Mouse (Mus musculus) limb, embryonic 11.5 days (tissue): ENCODE measurements around the gene Lcn6. TPM values are rescaled to one million over a fixed set of nuclear protein-coding genes. Genes with fewer than 3 reads are reported as not detected.
"Not testable (repeated sequence)": the region's sequence is repeated elsewhere in the genome, so short reads cannot be mapped to it uniquely, and the experiment has no call there.

ENCODE experiments used
- ATAC-seq: fragments of 200-750 bp; cut with Nextera tagmentation; 2 replicates; pipeline ENCODE4 v1.8.0; 2017; ENCODE audit warnings: low read depth; ENCODE audit not compliant: insufficient number of reproducible peaks, low FRiP score, low TSS enrichment
- DNase-seq: peaks from one replicate; pipeline ENCODE4 v3.0.0-alpha.2; 2015; ENCODE audit warnings: low spot score
- H3K27ac ChIP-seq: fragments of 300-500 bp; sonication (generic); replicated peaks from 2 replicates; pipeline ENCODE4 v1.5.1; 2014; ENCODE audit warnings: low read depth, mild to moderate bottlenecking, low read length
- H3K27me3 ChIP-seq: fragments of 300-500 bp; sonication (generic); 2 replicates; pipeline ENCODE4 v1.6.1; 2014; ENCODE audit warnings: mild to moderate bottlenecking, low read length, mixed read lengths; ENCODE audit not compliant: control insufficient read depth, insufficient read depth
- H3K36me3 ChIP-seq: fragments of 300-500 bp; sonication (generic); 2 replicates; pipeline ENCODE4 v1.6.1; 2014; ENCODE audit warnings: mild to moderate bottlenecking, low read length, moderate library complexity, mixed read lengths; ENCODE audit not compliant: control insufficient read depth, insufficient read depth
- H3K4me1 ChIP-seq: fragments of 300-500 bp; sonication (generic); 2 replicates; pipeline ENCODE4 v1.6.1; 2014; ENCODE audit warnings: low read length, mixed read lengths; ENCODE audit not compliant: control insufficient read depth, insufficient read depth
- H3K4me2 ChIP-seq: fragments of 300-500 bp; sonication (generic); 2 replicates; pipeline ENCODE4 v1.6.1; 2014; ENCODE audit warnings: low read depth, mild to moderate bottlenecking, moderate library complexity; ENCODE audit not compliant: severe bottlenecking
- H3K4me3 ChIP-seq: fragments of 300-500 bp; sonication (generic); 2 replicates; pipeline ENCODE4 v1.5.1; 2014; ENCODE audit warnings: low read depth, low read length
- H3K9ac ChIP-seq: fragments of 300-500 bp; sonication (generic); 2 replicates; pipeline ENCODE4 v1.6.1; 2014; ENCODE audit warnings: mild to moderate bottlenecking, low read length
- H3K9me3 ChIP-seq: fragments of 300-500 bp; sonication (generic); 2 replicates; pipeline ENCODE4 v1.6.1; 2016; ENCODE audit warnings: low read length; ENCODE audit not compliant: control insufficient read depth
- WGBS: fragments of 180-500 bp; shearing (Covaris S2); extraction: QIAGEN DNeasy Blood & Tissue Kit; methylation state at CpG from one replicate; pipeline ENCODE4 v1.1.7; 2014; 5-methylcytosine and 5-hydroxymethylcytosine counted together
- polyA plus RNA-seq: library from polyadenylated mRNA; unstranded; fragments of >200 nt; fragmentation: Nextera tagmentation; extraction: Ambion mirVana; gene quantifications from 2 replicates; pipeline ENCODE4 v1.2.1, GENCODE M21; 2014

Lcn6 gene
- polyA plus RNA-seq, 1 experiment from 2014 or later = not detected

DNA sequence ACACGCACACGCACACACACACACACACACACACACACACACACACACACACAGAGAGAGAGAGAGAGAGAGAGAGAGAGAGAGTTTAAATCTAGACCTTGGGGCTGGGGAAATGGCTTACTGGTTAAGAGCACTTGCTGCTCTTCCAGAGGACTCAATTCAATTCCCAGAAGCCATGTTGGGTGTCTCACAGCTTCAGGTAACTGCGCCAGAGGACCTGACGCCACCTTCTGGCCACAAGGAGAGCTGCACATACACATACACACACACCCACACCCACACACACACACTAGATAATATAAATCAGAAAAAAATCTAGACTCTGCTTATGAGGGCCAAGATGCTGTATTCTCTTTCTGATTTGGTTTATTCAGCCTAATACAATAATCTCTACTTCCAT is 10.4 kb downstream of the Lcn6 start:
- no peak for DNase-seq
- Histone ChIP-seq H3K4me1 (no peaks in the 10 kb centered on the region), H3K9ac (no peak overlapping the region), H3K4me2 (no peak overlapping the region), H3K27ac (no peak overlapping the region), H3K27me3 (no peaks in the 10 kb centered on the region), H3K4me3 (no peak overlapping the region), H3K9me3 (no peaks in the 10 kb centered on the region), H3K36me3 (no peaks in the 10 kb centered on the region)
- ATAC-seq = no peak
- 57% methylated on average over 4 of the region's 4 CpGs for WGBS

DNA sequence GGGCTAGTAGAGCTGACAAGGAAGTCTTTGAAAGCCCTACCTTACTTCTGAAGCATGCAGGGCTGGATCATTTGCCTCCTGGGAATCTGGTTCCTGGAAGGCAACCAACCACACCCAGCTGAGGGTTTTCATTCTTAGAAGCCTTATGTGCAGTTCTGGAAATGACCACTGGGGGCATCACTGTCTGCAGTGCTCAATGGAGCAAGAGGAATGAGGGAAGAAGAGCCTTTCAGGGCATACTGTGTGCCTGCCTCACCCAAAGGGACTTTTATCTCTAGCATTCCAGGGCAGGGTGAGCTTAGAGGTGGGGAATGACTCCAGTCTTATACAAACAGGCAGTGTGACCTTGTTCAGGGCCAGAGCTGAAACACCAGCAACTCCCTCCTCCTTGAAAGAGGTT is 18.0 kb downstream of the Lcn6 start:
- Histone ChIP-seq H3K9me3 (no peaks in the 10 kb centered on the region), H3K36me3 (no peaks in the 10 kb centered on the region), H3K27me3 (no peaks in the 10 kb centered on the region), H3K4me2 (no peak overlapping the region), H3K4me3 (no peak overlapping the region), H3K4me1 (no peaks in the 10 kb centered on the region), H3K27ac (no peak overlapping the region), H3K9ac (no peak overlapping the region)
- ATAC-seq (no peak), DNase-seq (peak; percentile 79)

DNA sequence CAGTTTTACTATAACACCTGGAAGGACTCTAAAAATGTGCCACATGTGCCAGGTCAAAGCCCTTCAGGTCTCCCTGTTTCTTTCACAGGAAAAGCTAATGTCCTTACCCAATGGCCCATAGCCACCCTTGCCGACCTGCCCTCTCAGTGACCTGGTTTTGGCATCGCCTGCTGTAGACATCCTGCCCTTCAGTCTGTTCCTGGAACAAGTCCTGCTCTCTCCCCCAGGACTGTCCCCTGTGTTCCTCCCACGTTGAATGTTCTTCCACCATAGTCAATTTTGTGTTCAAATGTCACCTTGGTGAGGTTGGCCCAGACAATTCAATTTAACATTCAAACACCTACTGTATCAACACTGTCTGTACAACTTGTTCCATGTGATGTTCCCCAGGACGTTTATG is 20.4 kb downstream of the Lcn6 start:
- WGBS = 64% methylated on average over 4 of the region's 4 CpGs
- no peak overlapping the region for H3K4me2 ChIP-seq
- ATAC-seq = no peak

DNA sequence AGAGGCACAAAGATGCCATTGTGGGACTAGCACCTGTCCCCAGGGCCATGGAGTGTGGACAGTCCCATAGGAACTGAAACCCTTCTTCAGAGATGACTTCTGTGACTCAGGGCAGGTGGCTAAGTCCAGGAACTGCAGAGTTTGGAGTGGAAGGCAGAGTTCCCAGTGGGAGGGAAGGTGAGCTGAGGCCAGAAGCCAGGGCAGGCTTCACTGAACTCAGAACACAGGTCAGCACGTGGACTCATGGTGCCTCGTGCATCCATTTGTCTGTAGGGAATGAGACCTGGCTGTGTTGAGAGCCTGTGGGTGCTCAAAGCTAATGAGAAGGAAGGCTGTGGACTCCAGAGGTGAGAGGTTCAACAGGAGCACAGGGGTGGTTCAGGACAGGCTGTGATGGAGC is 22.1 kb downstream of the Lcn6 start:
- H3K9ac ChIP-seq = no peak overlapping the region
- no peak for DNase-seq
- no peaks in the 10 kb centered on the region for H3K4me1 ChIP-seq
- no peak for ATAC-seq
- no peaks in the 10 kb centered on the region for H3K36me3 ChIP-seq
- H3K4me2 ChIP-seq = no peak overlapping the region
- 83% methylated on average over 2 of the region's 2 CpGs for WGBS
- no peak overlapping the region for H3K4me3 ChIP-seq
- no peaks in the 10 kb centered on the region for H3K9me3 ChIP-seq
- H3K27ac ChIP-seq = no peak overlapping the region
- H3K27me3 ChIP-seq = no peaks in the 10 kb centered on the region

More for the DNA sequence above, 20.4 kb downstream of the Lcn6 start:
- no peak overlapping the region for H3K9ac ChIP-seq
- H3K9me3 ChIP-seq = no peaks in the 10 kb centered on the region
- no peaks in the 10 kb centered on the region for H3K4me1 ChIP-seq
- no peaks in the 10 kb centered on the region for H3K36me3 ChIP-seq
- no peaks in the 10 kb centered on the region for H3K27me3 ChIP-seq
- no peak overlapping the region for H3K4me3 ChIP-seq
- no peak for DNase-seq
- H3K27ac ChIP-seq = no peak overlapping the region

DNA sequence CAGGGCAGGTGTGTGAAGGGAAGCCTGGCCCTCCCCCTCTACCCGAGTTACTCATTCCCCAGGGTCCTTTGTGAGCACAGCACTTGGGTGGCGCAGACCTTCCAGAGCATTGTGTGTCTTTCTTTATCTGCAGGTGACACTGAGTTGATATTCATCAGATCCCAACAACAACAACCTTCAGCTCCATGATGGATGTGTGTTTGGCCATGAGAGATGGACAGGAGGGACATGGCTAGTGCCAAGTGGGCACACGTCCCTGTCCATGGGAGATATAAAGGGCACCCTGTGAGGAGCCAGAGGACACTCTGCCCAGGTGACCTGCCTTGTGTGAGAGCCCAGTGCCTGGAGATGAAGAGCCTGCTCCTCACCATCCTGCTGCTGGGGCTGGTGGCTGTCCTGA is 23.2 kb downstream of the Lcn6 start, which contains the start of gene Obp2a:
TSS of gene Obp2a (plus strand) at position 301 of the 400 bp plus-strand sequence.
- H3K27me3 ChIP-seq, H3K4me2 ChIP-seq, H3K4me1 ChIP-seq, H3K4me3 ChIP-seq, H3K9ac ChIP-seq, H3K36me3 ChIP-seq, DNase-seq, H3K27ac ChIP-seq, ATAC-seq, H3K9me3 ChIP-seq: not testable (repeated sequence)
- WGBS = 75% methylated on average over 3 of the region's 3 CpGs

DNA sequence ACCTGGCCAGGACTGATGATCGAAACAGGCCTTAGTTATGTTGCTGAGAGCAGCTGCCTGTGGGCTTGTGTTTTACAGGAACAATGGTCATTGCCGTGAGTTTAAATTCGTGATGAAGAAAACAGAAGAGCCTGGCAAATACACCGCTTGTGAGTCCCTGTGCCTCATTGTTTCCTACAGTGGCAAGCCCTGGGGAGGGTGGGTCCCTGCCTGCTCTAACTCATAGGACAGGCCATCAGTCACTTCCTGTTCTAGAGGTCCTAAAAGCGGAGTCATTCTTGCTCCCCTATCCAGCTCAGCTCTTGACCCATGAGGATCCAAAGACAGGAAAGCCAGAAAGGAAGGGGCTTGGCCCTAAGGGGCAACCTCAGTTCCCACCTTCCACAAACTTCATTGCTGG is 24.4 kb downstream of the Lcn6 start:
- H3K36me3 ChIP-seq = no peaks in the 10 kb centered on the region
- H3K27ac ChIP-seq = no peak overlapping the region
- no peak overlapping the region for H3K4me2 ChIP-seq
- no peaks in the 10 kb centered on the region for H3K9me3 ChIP-seq
- no peak for DNase-seq
- ATAC-seq = no peak
- no peaks in the 10 kb centered on the region for H3K4me1 ChIP-seq
- no peaks in the 10 kb centered on the region for H3K27me3 ChIP-seq
- H3K4me3 ChIP-seq = no peak overlapping the region
- H3K9ac ChIP-seq = no peak overlapping the region
- 82% methylated on average over 5 of the region's 5 CpGs for WGBS

DNA sequence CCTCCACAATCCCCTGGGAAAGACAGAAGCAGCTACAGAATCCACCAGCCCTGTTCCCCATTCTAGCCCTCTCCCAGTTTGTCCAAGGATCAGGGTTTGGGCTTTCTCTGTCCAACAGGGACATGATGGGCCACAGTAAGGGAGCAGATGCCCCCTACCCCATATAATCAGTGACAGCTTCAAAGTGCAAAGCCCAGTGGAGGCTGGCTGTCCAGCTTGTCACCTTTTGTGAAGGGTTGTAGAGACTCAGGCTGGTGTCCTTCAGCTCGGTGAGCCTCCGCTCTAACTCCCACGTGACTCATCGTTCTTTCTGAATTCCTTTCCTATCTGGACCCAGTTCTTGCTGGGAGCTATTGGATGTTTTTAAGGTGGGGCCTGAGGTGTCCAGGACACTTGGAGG is 27.1 kb downstream of the Lcn6 start:
- no peak overlapping the region for H3K27ac ChIP-seq
- no peaks in the 10 kb centered on the region for H3K36me3 ChIP-seq
- H3K4me3 ChIP-seq = no peak overlapping the region
- ATAC-seq (no peak), DNase-seq (no peak)
- WGBS = 89% methylated on average over 4 of the region's 4 CpGs
- no peaks in the 10 kb centered on the region for H3K9me3 ChIP-seq
- no peak overlapping the region for H3K4me2 ChIP-seq
- no peak overlapping the region for H3K9ac ChIP-seq
- H3K4me1 ChIP-seq = 0 out of 2 replicates have a peak, but pooled peaks cover 6% of the 10 kb centered on the region
- H3K27me3 ChIP-seq = no peaks in the 10 kb centered on the region

DNA sequence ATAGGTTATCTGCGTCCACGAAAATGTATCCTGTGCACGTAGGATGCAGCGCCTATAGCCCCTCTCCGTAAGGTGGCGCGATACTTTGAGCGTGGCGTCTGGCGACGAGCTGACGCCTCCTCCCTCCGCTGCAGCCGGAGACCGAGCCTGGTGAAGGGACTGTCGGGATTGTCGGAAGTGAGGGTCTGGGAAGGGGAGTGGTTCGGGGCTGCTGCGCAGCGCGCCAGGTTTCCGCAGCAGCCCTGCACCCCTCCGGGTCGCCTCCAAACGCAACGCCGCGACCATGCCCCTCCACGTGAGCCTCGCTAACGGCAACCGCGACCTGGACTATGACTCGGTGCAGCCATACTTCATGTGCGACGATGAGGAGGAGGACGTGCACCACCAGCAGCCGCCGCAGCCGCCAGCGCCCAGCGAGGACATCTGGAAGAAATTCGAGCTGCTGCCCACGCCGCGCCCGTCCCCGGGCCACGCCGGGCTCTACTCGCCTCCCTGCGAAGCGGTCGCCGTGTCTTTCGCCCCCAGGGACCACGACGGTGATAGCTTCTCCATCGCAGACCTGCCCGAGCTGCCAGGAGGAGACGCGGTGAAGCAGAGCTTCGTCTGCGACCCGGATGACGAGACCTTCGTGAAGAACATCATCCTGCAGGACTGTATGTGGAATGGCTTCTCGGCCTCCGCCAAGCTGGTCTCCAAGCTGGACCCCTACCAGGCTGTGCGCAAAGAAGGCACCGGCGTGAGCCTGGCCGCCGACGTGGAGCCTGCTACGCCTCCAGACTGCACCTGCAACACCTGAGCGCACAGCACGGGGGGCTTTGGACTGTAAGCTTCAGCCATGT is 30.3 kb downstream of the Lcn6 start, which contains the start of gene Bmyc:
TSS of gene Bmyc (plus strand) at position 97 of the 839 bp plus-strand sequence.
- H3K36me3 ChIP-seq = no peaks in the 10 kb centered on the region
- peak; percentile 87 for DNase-seq
- H3K4me2 ChIP-seq = peak within 1 kb of the TSS; percentile 88
- WGBS = under 1% methylated on average over 78 of the region's 78 CpGs
- H3K4me1 ChIP-seq = 0 out of 2 replicates have a peak, but pooled peaks cover 6% of the 10 kb centered on the region
- peak within 1 kb of the TSS; percentile 68 for H3K9ac ChIP-seq
- ATAC-seq = peak; percentile 88
- H3K4me3 ChIP-seq = peak within 1 kb of the TSS; percentile 78
- H3K27me3 ChIP-seq = no peaks in the 10 kb centered on the region
- H3K9me3 ChIP-seq = no peaks in the 10 kb centered on the region
- peak within 1 kb of the TSS; percentile 68; the same call in 1 of the 2 replicates for H3K27ac ChIP-seq
